ENCODE assay signal across 12 mouse cellular contexts in genomic region chr4:114686091-114686490, GRCm38 (mm10).
A peak's percentile ranks its signal among the peaks of the same experiment; 100 is the strongest.
DNase-seq lines count a peak whose midpoint lies in the region; ATAC-seq lines count a peak whose summit lies in the region.
"Had no signal": no experiment of that assay in that cellular context is flagged by ENCODE, and none has a peak within 500 bp of the region (broad histone marks: within the 10 kb centered on the region; RNA-seq: fewer than 3 reads in every experiment).

No protein-coding gene starts in this region.

- WGBS in forebrain, embryonic 10.5 days = 48% methylated on average over 4 of the region's 4 CpGs
- 16% methylated on average over 4 of the region's 4 CpGs for WGBS in forebrain, embryonic 15.5 days
- WGBS in midbrain, embryonic 11.5 days = 68% methylated on average over 4 of the region's 4 CpGs
- WGBS in midbrain, embryonic 13.5 days = 56% methylated on average over 4 of the region's 4 CpGs
- WGBS in forebrain, embryonic 13.5 days = 30% methylated on average over 4 of the region's 4 CpGs
- 59% methylated on average over 4 of the region's 4 CpGs for WGBS in midbrain, embryonic 16.5 days

- H3K4me2 ChIP-seq in forebrain, embryonic 15.5 days (replicated peaks) = no peak overlapping the region
- H3K4me2 ChIP-seq in midbrain, embryonic 11.5 days = no peak overlapping the region
- no peak overlapping the region; the same call in 1 of the 2 replicates for H3K4me2 ChIP-seq in midbrain, embryonic 13.5 days (replicated peaks)
- peak overlapping the region; percentile 42 for H3K4me2 ChIP-seq in forebrain, embryonic 13.5 days
- no peak overlapping the region for H3K4me2 ChIP-seq in midbrain, embryonic 16.5 days (ENCODE audit: low read length)
- H3K4me2 ChIP-seq: liver, embryonic 13.5 days had no signal

- peaks cover 88% of the 10 kb centered on the region for H3K27me3 ChIP-seq in forebrain, embryonic 10.5 days (ENCODE audit: poor library complexity, severe bottlenecking)
- H3K27me3 ChIP-seq in forebrain, embryonic 15.5 days = peaks cover 53% of the 10 kb centered on the region
- H3K27me3 ChIP-seq in midbrain, embryonic 11.5 days (ENCODE audit: control insufficient read depth, insufficient read depth, low read length) = no peaks in the 10 kb centered on the region
- H3K27me3 ChIP-seq in midbrain, embryonic 13.5 days = peaks cover 17% of the 10 kb centered on the region; the same call in 1 of the 2 replicates
- H3K27me3 ChIP-seq in forebrain, embryonic 13.5 days = peaks cover 71% of the 10 kb centered on the region
- no peaks in the 10 kb centered on the region; the same call in 1 of the 2 replicates for H3K27me3 ChIP-seq in midbrain, embryonic 16.5 days (ENCODE audit: control insufficient read depth, insufficient read depth, low read depth, low read length)

- H3K36me3 ChIP-seq in forebrain, embryonic 10.5 days (replicated peaks) = no peaks in the 10 kb centered on the region
- no peaks in the 10 kb centered on the region for H3K36me3 ChIP-seq in forebrain, embryonic 15.5 days
- no peaks in the 10 kb centered on the region for H3K36me3 ChIP-seq in midbrain, embryonic 11.5 days (ENCODE audit: control insufficient read depth, insufficient read depth, low read length)
- H3K36me3 ChIP-seq in midbrain, embryonic 13.5 days = no peaks in the 10 kb centered on the region
- no peaks in the 10 kb centered on the region for H3K36me3 ChIP-seq in forebrain, embryonic 13.5 days (ENCODE audit: poor library complexity, severe bottlenecking)
- H3K36me3 ChIP-seq in midbrain, embryonic 16.5 days (ENCODE audit: control insufficient read depth, insufficient read depth, low read length) = no peaks in the 10 kb centered on the region
- H3K36me3 ChIP-seq: hindbrain, embryonic 12.5 days; liver, embryonic 13.5 days had no signal

- ATAC-seq in forebrain, embryonic 15.5 days (replicated peaks) = no peak
- no peak for ATAC-seq in midbrain, embryonic 11.5 days (ENCODE audit: low FRiP score)
- no peak for ATAC-seq in midbrain, embryonic 13.5 days
- peak; percentile 19; the same call in 1 of the 2 replicates for ATAC-seq in forebrain, embryonic 13.5 days
- no peak for ATAC-seq in midbrain, embryonic 16.5 days

- H3K4me3 ChIP-seq in forebrain, embryonic 10.5 days = peak overlapping the region; percentile 29; the same call in 1 of the 2 replicates
- no peak overlapping the region for H3K4me3 ChIP-seq in forebrain, embryonic 15.5 days
- H3K4me3 ChIP-seq in midbrain, embryonic 11.5 days (ENCODE audit: low read depth, low read length) = no peak overlapping the region
- no peak overlapping the region for H3K4me3 ChIP-seq in midbrain, embryonic 13.5 days (replicated peaks)
- no peak overlapping the region for H3K4me3 ChIP-seq in forebrain, embryonic 13.5 days
- no peak overlapping the region for H3K4me3 ChIP-seq in midbrain, embryonic 16.5 days (ENCODE audit: low read depth, low read length)
- H3K4me3 ChIP-seq: gastrocnemius, adult 2 months; hindbrain, embryonic 12.5 days; liver, embryonic 13.5 days had no signal

- H3K4me1 ChIP-seq in forebrain, embryonic 10.5 days = peaks cover 56% of the 10 kb centered on the region
- 0 out of 2 replicates have a peak, but pooled peaks cover 11% of the 10 kb centered on the region for H3K4me1 ChIP-seq in forebrain, embryonic 15.5 days
- no peaks in the 10 kb centered on the region for H3K4me1 ChIP-seq in midbrain, embryonic 11.5 days (ENCODE audit: control insufficient read depth, insufficient read depth, low read length)
- peaks cover 14% of the 10 kb centered on the region for H3K4me1 ChIP-seq in midbrain, embryonic 13.5 days (replicated peaks)
- H3K4me1 ChIP-seq in forebrain, embryonic 13.5 days = peaks cover 22% of the 10 kb centered on the region
- H3K4me1 ChIP-seq in midbrain, embryonic 16.5 days (ENCODE audit: control insufficient read depth, insufficient read depth, low read length) = peaks cover 5% of the 10 kb centered on the region
- H3K4me1 ChIP-seq: liver, embryonic 13.5 days had no signal

- H3K9me3 ChIP-seq in forebrain, embryonic 10.5 days = no peaks in the 10 kb centered on the region
- no peaks in the 10 kb centered on the region for H3K9me3 ChIP-seq in forebrain, embryonic 15.5 days
- no peaks in the 10 kb centered on the region for H3K9me3 ChIP-seq in midbrain, embryonic 11.5 days (ENCODE audit: control insufficient read depth, low read length)
- H3K9me3 ChIP-seq in midbrain, embryonic 13.5 days = no peaks in the 10 kb centered on the region
- H3K9me3 ChIP-seq in forebrain, embryonic 13.5 days (replicated peaks) = no peaks in the 10 kb centered on the region
- H3K9me3 ChIP-seq in midbrain, embryonic 16.5 days (replicated peaks; ENCODE audit: control insufficient read depth, low read length, poor library complexity, severe bottlenecking) = no peaks in the 10 kb centered on the region
- H3K9me3 ChIP-seq: hindbrain, embryonic 12.5 days; liver, embryonic 13.5 days had no signal

- H3K9ac ChIP-seq in forebrain, embryonic 15.5 days (replicated peaks) = no peak overlapping the region
- no peak overlapping the region for H3K9ac ChIP-seq in midbrain, embryonic 11.5 days (ENCODE audit: low read length)
- no peak overlapping the region for H3K9ac ChIP-seq in midbrain, embryonic 13.5 days (replicated peaks)
- H3K9ac ChIP-seq in forebrain, embryonic 13.5 days = no peak overlapping the region
- H3K9ac ChIP-seq in midbrain, embryonic 16.5 days (ENCODE audit: low read depth, low read length) = 0 out of 2 replicates have a peak overlapping the region, but pooled peaks have one; percentile 7
- H3K9ac ChIP-seq: hindbrain, embryonic 12.5 days; liver, embryonic 13.5 days had no signal

- peak overlapping the region; percentile 62 for H3K27ac ChIP-seq in forebrain, embryonic 10.5 days
- no peak overlapping the region for H3K27ac ChIP-seq in forebrain, embryonic 15.5 days (replicated peaks)
- no peak overlapping the region for H3K27ac ChIP-seq in midbrain, embryonic 11.5 days (ENCODE audit: low read depth, low read length)
- H3K27ac ChIP-seq in midbrain, embryonic 13.5 days = no peak overlapping the region
- H3K27ac ChIP-seq in forebrain, embryonic 13.5 days = no peak overlapping the region
- no peak overlapping the region for H3K27ac ChIP-seq in midbrain, embryonic 16.5 days (ENCODE audit: low read length)
- H3K27ac ChIP-seq: gastrocnemius, adult 2 months; hindbrain, embryonic 12.5 days; liver, embryonic 13.5 days had no signal

- no peak for DNase-seq in forebrain, embryonic 10.5 days (ENCODE audit: extremely low spot score, low spot score)
- peak; percentile 75 for DNase-seq in midbrain, embryonic 11.5 days (ENCODE audit: low spot score, missing footprints)
- DNase-seq in adrenal gland, adult 18-20 months (ENCODE audit: low spot score in 2 of 2) = no peak
- DNase-seq: cerebellum, adult 11 months; cerebellum, adult 9-11 months; gastrocnemius, adult 2 months; liver, embryonic 13.5 days had no signal
